Mouse (Mus musculus) midbrain, embryonic 16.5 days (tissue): ENCODE data around the gene Klk9. TPM values are rescaled to one million over a fixed set of nuclear protein-coding genes. Genes with fewer than 3 reads are reported as not detected.

Experiments used
- ATAC-seq: fragments of 200-750 bp; cut with Nextera tagmentation; 2 replicates; pipeline ENCODE4 v1.8.0; 2017; ENCODE audit warnings: moderate TSS enrichment
- H3K27ac ChIP-seq: fragments of 300-500 bp; sonication (generic); 2 replicates; pipeline ENCODE4 v1.5.1; 2014; ENCODE audit warnings: mild to moderate bottlenecking, low read length, mixed read lengths
- H3K27me3 ChIP-seq: fragments of 300-500 bp; sonication (generic); 2 replicates; pipeline ENCODE4 v1.6.1; 2014; ENCODE audit warnings: low read depth, low read length, mixed read lengths; ENCODE audit not compliant: control insufficient read depth, insufficient read depth
- H3K36me3 ChIP-seq: fragments of 300-500 bp; sonication (generic); 2 replicates; pipeline ENCODE4 v1.6.1; 2014; ENCODE audit warnings: mild to moderate bottlenecking, low read length, moderate library complexity, mixed read lengths; ENCODE audit not compliant: control insufficient read depth, insufficient read depth
- H3K4me1 ChIP-seq: fragments of 300-500 bp; sonication (generic); 2 replicates; pipeline ENCODE4 v1.6.1; 2014; ENCODE audit warnings: mild to moderate bottlenecking, low read length, mixed read lengths; ENCODE audit not compliant: control insufficient read depth, insufficient read depth
- H3K4me2 ChIP-seq: fragments of 300-500 bp; sonication (generic); 2 replicates; pipeline ENCODE4 v1.6.1; 2014; ENCODE audit warnings: mild to moderate bottlenecking, low read length, mixed read lengths
- H3K4me3 ChIP-seq: fragments of 300-500 bp; sonication (generic); 2 replicates; pipeline ENCODE4 v1.5.1; 2014; ENCODE audit warnings: low read depth, mild to moderate bottlenecking, low read length, moderate library complexity, mixed read lengths
- H3K9ac ChIP-seq: fragments of 300-500 bp; sonication (generic); 2 replicates; pipeline ENCODE4 v1.6.1; 2014; ENCODE audit warnings: low read depth, low read length, mixed read lengths
- H3K9me3 ChIP-seq: fragments of 300-500 bp; sonication (generic); replicated peaks from 2 replicates; pipeline ENCODE4 v1.6.1; 2014; ENCODE audit warnings: mild to moderate bottlenecking, low read length, mixed read lengths; ENCODE audit not compliant: control insufficient read depth, poor library complexity, severe bottlenecking
- whole genome bisulfite sequencing: fragments of 180-500 bp; shearing (Covaris S2); extraction: QIAGEN DNeasy Blood & Tissue Kit; methylation state at CpG from one replicate; pipeline ENCODE4 v1.1.7; 2014; 5-methylcytosine and 5-hydroxymethylcytosine counted together
- polyA plus RNA-seq: library from polyadenylated mRNA; unstranded; fragments of >200 nt; fragmentation: Nextera tagmentation; extraction: Ambion mirVana; gene quantifications from 2 replicates; pipeline ENCODE4 v1.2.1, GENCODE M21; 2015

The Klk9 gene
- polyA plus RNA-seq, 1 experiment from 2014 or later, result 0.13 TPM

- 90% methylated on average over 5 of the region's 5 CpGs for WGBS
- H3K9me3 ChIP-seq, result no peaks in the 10 kb centered on the region
- H3K4me2 ChIP-seq, result no peak within 1 kb of the TSS
- ATAC-seq, result no peak
- no peak within 1 kb of the TSS for H3K4me3 ChIP-seq
- no peaks in the 10 kb centered on the region for H3K36me3 ChIP-seq
- no peaks in the 10 kb centered on the region for H3K27me3 ChIP-seq
- H3K27ac ChIP-seq, result no peak within 1 kb of the TSS
- no peaks in the 10 kb centered on the region for H3K4me1 ChIP-seq
- no peak within 1 kb of the TSS for H3K9ac ChIP-seq
These were observed 17.3 kb upstream of the Klk9 start, which contains the start of gene Klk11 for GRCm38 (mm10) chr7:43774364-43774763. Gene Klk11 (plus strand): TSS chr7:43774604.

- Histone ChIP-seq H3K9me3 (no peaks in the 10 kb centered on the region), H3K36me3 (no peaks in the 10 kb centered on the region), H3K4me3 (no peak overlapping the region), H3K9ac (no peak overlapping the region), H3K27me3 (no peaks in the 10 kb centered on the region), H3K4me2 (no peak overlapping the region), H3K27ac (no peak overlapping the region), H3K4me1 (no peaks in the 10 kb centered on the region)
- 34% methylated on average over 6 of the region's 6 CpGs for WGBS
- ATAC-seq, result no peak
These were observed 16.9 kb upstream of the Klk9 start for GRCm38 (mm10) chr7:43774802-43775201.

- no peaks in the 10 kb centered on the region for H3K27me3 ChIP-seq
- WGBS, result 58% methylated on average over 6 of the region's 7 CpGs
- H3K27ac ChIP-seq, result no peak overlapping the region
- no peak overlapping the region for H3K4me3 ChIP-seq
- no peak for ATAC-seq
- H3K4me1 ChIP-seq, result no peaks in the 10 kb centered on the region
- H3K36me3 ChIP-seq, result no peaks in the 10 kb centered on the region
- H3K4me2 ChIP-seq, result no peak overlapping the region
- no peaks in the 10 kb centered on the region for H3K9me3 ChIP-seq
- no peak overlapping the region for H3K9ac ChIP-seq
These were observed 16.2 kb upstream of the Klk9 start for GRCm38 (mm10) chr7:43775311-43776057.

GRCm38 (mm10) chr7:43776506-43776905 lies 15.2 kb upstream of the Klk9 start:
- 90% methylated on average over 5 of the region's 5 CpGs for WGBS
- H3K4me3 ChIP-seq, result no peak overlapping the region
- no peaks in the 10 kb centered on the region for H3K9me3 ChIP-seq
- H3K4me1 ChIP-seq, result no peaks in the 10 kb centered on the region
- no peaks in the 10 kb centered on the region for H3K27me3 ChIP-seq
- no peak for ATAC-seq
- H3K27ac ChIP-seq, result no peak overlapping the region
- no peaks in the 10 kb centered on the region for H3K36me3 ChIP-seq
- H3K4me2 ChIP-seq, result no peak overlapping the region
- H3K9ac ChIP-seq, result no peak overlapping the region

GRCm38 (mm10) chr7:43777423-43777822 lies 14.3 kb upstream of the Klk9 start:
- no peaks in the 10 kb centered on the region for H3K36me3 ChIP-seq

GRCm38 (mm10) chr7:43778176-43778970 lies 13.3 kb upstream of the Klk9 start:
- 90% methylated on average over 10 of the region's 10 CpGs for WGBS
- H3K9ac ChIP-seq, result no peak overlapping the region
- H3K4me3 ChIP-seq, result no peak overlapping the region
- H3K9me3 ChIP-seq, result no peaks in the 10 kb centered on the region
- H3K27me3 ChIP-seq, result peaks cover 4% of the 10 kb centered on the region
- no peak for ATAC-seq
- H3K4me1 ChIP-seq, result peaks cover 6% of the 10 kb centered on the region
- H3K36me3 ChIP-seq, result no peaks in the 10 kb centered on the region
- H3K27ac ChIP-seq, result no peak overlapping the region
- H3K4me2 ChIP-seq, result no peak overlapping the region

More at GRCm38 (mm10) chr7:43777423-43777822, 14.3 kb upstream of the Klk9 start:
- Histone ChIP-seq H3K4me1 (peaks cover 2% of the 10 kb centered on the region), H3K27me3 (no peaks in the 10 kb centered on the region), H3K4me3 (no peak overlapping the region), H3K27ac (no peak overlapping the region), H3K9ac (no peak overlapping the region), H3K9me3 (no peaks in the 10 kb centered on the region), H3K4me2 (no peak overlapping the region)
- ATAC-seq, result no peak
- 88% methylated on average over 12 of the region's 12 CpGs for WGBS

GRCm38 (mm10) chr7:43780241-43780640 lies 11.4 kb upstream of the Klk9 start:
- Histone ChIP-seq H3K36me3 (no peaks in the 10 kb centered on the region), H3K4me1 (peaks cover 6% of the 10 kb centered on the region), H3K27me3 (peaks cover 6% of the 10 kb centered on the region), H3K9me3 (no peaks in the 10 kb centered on the region), H3K4me2 (no peak overlapping the region), H3K27ac (no peak overlapping the region), H3K4me3 (no peak overlapping the region), H3K9ac (no peak overlapping the region)
- 71% methylated on average over 6 of the region's 6 CpGs for WGBS
- no peak for ATAC-seq

- H3K27me3 ChIP-seq, result peaks cover 6% of the 10 kb centered on the region
- H3K9me3 ChIP-seq, result no peaks in the 10 kb centered on the region
- H3K27ac ChIP-seq, result no peak within 1 kb of the TSS
- no peak within 1 kb of the TSS for H3K9ac ChIP-seq
- H3K36me3 ChIP-seq, result no peaks in the 10 kb centered on the region
- H3K4me1 ChIP-seq, result peaks cover 6% of the 10 kb centered on the region
- H3K4me2 ChIP-seq, result no peak within 1 kb of the TSS
- no peak within 1 kb of the TSS for H3K4me3 ChIP-seq
- no peak for ATAC-seq
- WGBS, result 63% methylated on average over 5 of the region's 5 CpGs
These were observed 10.9 kb upstream of the Klk9 start, which contains the start of gene Klk10 for GRCm38 (mm10) chr7:43780746-43781145. Gene Klk10 (plus strand): TSS chr7:43781035.

- no peak for ATAC-seq
- Histone ChIP-seq H3K9me3 (no peaks in the 10 kb centered on the region), H3K4me2 (no peak overlapping the region), H3K4me3 (no peak overlapping the region), H3K27me3 (peaks cover 6% of the 10 kb centered on the region), H3K27ac (no peak overlapping the region), H3K36me3 (no peaks in the 10 kb centered on the region), H3K9ac (no peak overlapping the region), H3K4me1 (peaks cover 6% of the 10 kb centered on the region)
- WGBS, result 89% methylated on average over 11 of the region's 11 CpGs
These were observed 10.2 kb upstream of the Klk9 start for GRCm38 (mm10) chr7:43781541-43781940.
